Mouse (Mus musculus) bone marrow, adult 2 months (tissue): ENCODE data around the gene Ubb.

Experiments
- CTCF ChIP-seq: fragments of 200-500 bp; IDR thresholded peaks from 2 replicates; pipeline ENCODE4 v1.5.1; 2011; ENCODE audit warnings: low read length, control low read depth; ENCODE audit not compliant: control insufficient read depth, insufficient read depth
- POLR2A ChIP-seq: fragments of 200-500 bp; IDR thresholded peaks from 2 replicates; pipeline ENCODE4 v1.6.1; 2011; ENCODE audit warnings: low read depth, mild to moderate bottlenecking, control low read depth, low read length, borderline replicate concordance; ENCODE audit not compliant: control insufficient read depth

DNA sequence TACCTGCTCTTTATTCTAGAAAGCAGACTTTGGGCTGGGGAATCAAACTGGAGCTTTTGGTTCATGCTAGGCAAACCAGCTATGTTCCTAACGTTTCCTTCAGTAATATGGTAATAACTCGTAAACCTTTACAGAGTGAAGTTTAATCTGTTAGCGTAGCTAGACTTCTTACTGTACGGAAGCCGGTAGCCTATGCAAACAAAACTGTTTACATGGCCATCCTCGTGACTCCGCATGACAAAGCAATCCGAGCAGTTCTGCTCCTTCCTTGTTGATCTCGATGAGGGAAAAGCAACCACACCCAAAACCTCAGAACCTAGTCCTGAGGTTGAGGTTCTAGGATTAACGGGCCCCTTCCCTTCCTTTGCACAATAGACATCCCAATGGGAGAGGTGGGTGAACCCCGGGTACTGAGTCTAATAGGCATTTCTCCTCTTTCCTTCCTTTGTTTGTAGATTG is 715 bp upstream of the Ubb start:
- no peak for TF ChIP-seq POLR2A
- TF ChIP-seq CTCF, result no peak
